Mouse (Mus musculus) myocyte (in vitro differentiated cells): ENCODE results near the gene Slc16a7. TPM values are rescaled to one million over a fixed set of nuclear protein-coding genes. Genes with fewer than 3 reads are reported as not detected.

Experiments
- H3K27me3 ChIP-seq: one replicate; pipeline ENCODE4 v1.6.1; 2011; ENCODE audit not compliant: control insufficient read depth, insufficient read depth, insufficient read length
- H3K36me3 ChIP-seq: one replicate; pipeline ENCODE4 v1.6.1; 2011; ENCODE audit not compliant: control insufficient read depth, insufficient read depth
- H3K4me2 ChIP-seq: one replicate; pipeline ENCODE4 v1.6.1; 2011; ENCODE audit warnings: low read depth, control low read depth
- H3K4me3 ChIP-seq: one replicate; pipeline ENCODE4 v1.5.1; 2011; ENCODE audit warnings: mild to moderate bottlenecking, control low read depth, moderate library complexity
- H3K79me2 ChIP-seq: one replicate; pipeline ENCODE4 v1.6.1; 2011; ENCODE audit not compliant: control insufficient read depth, insufficient read depth
- H3ac ChIP-seq: one replicate; pipeline ENCODE4 v1.6.1; 2011; ENCODE audit not compliant: control insufficient read depth, insufficient read length
- CEBPB ChIP-seq: IDR thresholded peaks from 2 replicates; pipeline ENCODE4 v1.6.1; 2011; ENCODE audit warnings: mild to moderate bottlenecking, moderate library complexity; ENCODE audit not compliant: poor library complexity, insufficient read depth, severe bottlenecking
- E2F4 ChIP-seq: IDR thresholded peaks from one replicate; pipeline ENCODE4 v1.6.1; 2011; ENCODE audit warnings: mild to moderate bottlenecking, control low read depth, moderate library complexity; ENCODE audit not compliant: insufficient read depth
- MAX ChIP-seq: IDR thresholded peaks from one replicate; pipeline ENCODE4 v1.6.1; 2011; ENCODE audit warnings: low read depth, mild to moderate bottlenecking, control low read depth
- MYOD1 ChIP-seq, 3 experiments: IDR thresholded peaks; one replicate each; pipeline ENCODE4 v1.6.1; 2011; ENCODE audit warnings: control low read depth in 2 of 3, low read depth in 2 of 3, mild to moderate bottlenecking in 2 of 3, moderate library complexity in 1 of 3; ENCODE audit not compliant: insufficient read length in 2 of 3, control insufficient read depth in 1 of 3
- MYOG ChIP-seq, 3 experiments: IDR thresholded peaks; one replicate each; pipeline ENCODE4 v1.6.1; 2011; ENCODE audit warnings: control low read depth in 2 of 3, low read depth in 2 of 3, mild to moderate bottlenecking in 2 of 3; ENCODE audit not compliant: insufficient read length in 2 of 3, control insufficient read depth in 1 of 3, insufficient read depth in 1 of 3
- POLR2A ChIP-seq: IDR thresholded peaks from one replicate; pipeline ENCODE4 v1.6.1; 2011; ENCODE audit warnings: low read depth, mild to moderate bottlenecking, control low read depth, moderate library complexity; ENCODE audit not compliant: insufficient read length
- POLR2AphosphoS2 ChIP-seq: IDR thresholded peaks from one replicate; pipeline ENCODE4 v1.6.1; 2011; ENCODE audit warnings: low read depth, control low read depth; ENCODE audit not compliant: insufficient read length
- REST ChIP-seq: IDR thresholded peaks from one replicate; pipeline ENCODE4 v1.6.1; 2011; ENCODE audit warnings: mild to moderate bottlenecking, control low read depth, moderate library complexity; ENCODE audit not compliant: insufficient read depth, insufficient read length
- SRF ChIP-seq: IDR thresholded peaks from one replicate; pipeline ENCODE4 v1.6.1; 2011; ENCODE audit warnings: low read depth; ENCODE audit not compliant: control insufficient read depth, insufficient read length
- TCF12 ChIP-seq: IDR thresholded peaks from one replicate; pipeline ENCODE4 v1.6.1; 2011; ENCODE audit warnings: mild to moderate bottlenecking, control low read depth; ENCODE audit not compliant: poor library complexity, insufficient read depth, severe bottlenecking
- TCF3 ChIP-seq: IDR thresholded peaks from one replicate; pipeline ENCODE4 v1.6.1; 2011; ENCODE audit warnings: low read depth, control low read depth; ENCODE audit not compliant: insufficient read length
- USF1 ChIP-seq: IDR thresholded peaks from one replicate; pipeline ENCODE4 v1.6.1; 2011; ENCODE audit warnings: low read depth, mild to moderate bottlenecking, control low read depth, moderate library complexity
- polyA plus RNA-seq: library from polyadenylated mRNA; unstranded; fragments of >200 nt; fragmentation: generic; extraction: Trizol; gene quantifications from one replicate; pipeline ENCODE4 v1.2.1, GENCODE M21; 2012; ENCODE audit warnings: missing spikeins

Gene Slc16a7
- polyA plus RNA-seq, 1 experiment = not detected

- no peaks in the 10 kb centered on the region for H3K36me3 ChIP-seq
- TF ChIP-seq TCF12 (no peak), MYOD1 (IDR thresholded peaks at IDR 0.05; ENCODE audit: control insufficient read depth in 1 of 3, insufficient read length in 2 of 3, low read depth in 2 of 3) (no peak), REST (no peak), POLR2A (no peak), USF1 (no peak), CEBPB (no peak), MYOG (IDR thresholded peaks at IDR 0.05; ENCODE audit: control insufficient read depth in 1 of 3, insufficient read depth in 1 of 3, insufficient read length in 2 of 3, low read depth in 2 of 3) (no peak), E2F4 (no peak), MAX (no peak), SRF (no peak), POLR2AphosphoS2 (no peak), TCF3 (no peak)
- no peaks in the 10 kb centered on the region for H3K79me2 ChIP-seq
- H3K4me3 ChIP-seq = no peak overlapping the region
- no peak overlapping the region for H3ac ChIP-seq
- no peaks in the 10 kb centered on the region for H3K27me3 ChIP-seq
- no peak overlapping the region for H3K4me2 ChIP-seq
Observed at GRCm38 (mm10) chr10:125321446-125322428, 67.5 kb downstream of the Slc16a7 start.

GRCm38 (mm10) chr10:125317317-125317716 is 71.9 kb downstream of the Slc16a7 start:
- H3K36me3 ChIP-seq = no peaks in the 10 kb centered on the region
- no peak overlapping the region for H3ac ChIP-seq
- H3K4me2 ChIP-seq = no peak overlapping the region
- TF ChIP-seq USF1 (no peak), MYOD1 (IDR thresholded peaks at IDR 0.05; ENCODE audit: control insufficient read depth in 1 of 3, insufficient read length in 2 of 3, low read depth in 2 of 3) (no peak), E2F4 (no peak), POLR2A (no peak), MYOG (IDR thresholded peaks at IDR 0.05; ENCODE audit: control insufficient read depth in 1 of 3, insufficient read depth in 1 of 3, insufficient read length in 2 of 3, low read depth in 2 of 3) (no peak), MAX (no peak), TCF12 (no peak), TCF3 (no peak), POLR2AphosphoS2 (no peak), REST (no peak), SRF (no peak), CEBPB (no peak)
- no peaks in the 10 kb centered on the region for H3K79me2 ChIP-seq
- H3K4me3 ChIP-seq = no peak overlapping the region
- no peaks in the 10 kb centered on the region for H3K27me3 ChIP-seq

- Histone ChIP-seq H3K4me2 (no peak overlapping the region), H3K79me2 (no peaks in the 10 kb centered on the region), H3K4me3 (no peak overlapping the region), H3ac (no peak overlapping the region), H3K36me3 (no peaks in the 10 kb centered on the region), H3K27me3 (no peaks in the 10 kb centered on the region)
- no peak for TF ChIP-seq MYOG (IDR thresholded peaks at IDR 0.05; ENCODE audit: control insufficient read depth in 1 of 3, insufficient read depth in 1 of 3, insufficient read length in 2 of 3, low read depth in 2 of 3)
- TF ChIP-seq USF1 = no peak
- TF ChIP-seq E2F4 = no peak
- no peak for TF ChIP-seq TCF3
- TF ChIP-seq CEBPB = no peak
- no peak for TF ChIP-seq POLR2A
Observed at GRCm38 (mm10) chr10:125310855-125311254, 78.4 kb downstream of the Slc16a7 start.

GRCm38 (mm10) chr10:125298036-125298435 is 91.2 kb downstream of the Slc16a7 start:
- H3K79me2 ChIP-seq = no peaks in the 10 kb centered on the region
- H3K4me2 ChIP-seq = no peak overlapping the region
- TF ChIP-seq MYOD1 (IDR thresholded peaks at IDR 0.05; ENCODE audit: control insufficient read depth in 1 of 3, insufficient read length in 2 of 3, low read depth in 2 of 3) (no peak), POLR2A (no peak), REST (no peak), MAX (no peak), USF1 (no peak), E2F4 (no peak), TCF12 (no peak), POLR2AphosphoS2 (no peak), MYOG (IDR thresholded peaks at IDR 0.05; ENCODE audit: control insufficient read depth in 1 of 3, insufficient read depth in 1 of 3, insufficient read length in 2 of 3, low read depth in 2 of 3) (no peak), SRF (no peak), TCF3 (no peak), CEBPB (no peak)
- no peak overlapping the region for H3ac ChIP-seq
- H3K4me3 ChIP-seq = no peak overlapping the region
- no peaks in the 10 kb centered on the region for H3K36me3 ChIP-seq
- no peaks in the 10 kb centered on the region for H3K27me3 ChIP-seq

GRCm38 (mm10) chr10:125290320-125290719 is 98.9 kb downstream of the Slc16a7 start:
- H3K4me2 ChIP-seq = no peak overlapping the region
- TF ChIP-seq TCF3 (no peak), SRF (no peak), CEBPB (no peak), MYOD1 (IDR thresholded peaks at IDR 0.05; ENCODE audit: control insufficient read depth in 1 of 3, insufficient read length in 2 of 3, low read depth in 2 of 3) (no peak), USF1 (no peak), REST (no peak), POLR2A (no peak), TCF12 (no peak), POLR2AphosphoS2 (no peak), MAX (no peak), E2F4 (no peak), MYOG (IDR thresholded peaks at IDR 0.05; ENCODE audit: control insufficient read depth in 1 of 3, insufficient read depth in 1 of 3, insufficient read length in 2 of 3, low read depth in 2 of 3) (no peak)
- H3K36me3 ChIP-seq = no peaks in the 10 kb centered on the region
- no peaks in the 10 kb centered on the region for H3K79me2 ChIP-seq
- no peaks in the 10 kb centered on the region for H3K27me3 ChIP-seq
- no peak overlapping the region for H3ac ChIP-seq
- H3K4me3 ChIP-seq = no peak overlapping the region
